Mouse (Mus musculus) liver, embryonic 15.5 days (tissue): ENCODE data around the gene Zbtb24. TPM values are rescaled to one million over a fixed set of nuclear protein-coding genes. Genes with fewer than 3 reads are reported as not detected.

Source experiments
- ATAC-seq: fragments of 200-750 bp; cut with Nextera tagmentation; 2 replicates; pipeline ENCODE4 v1.8.0; 2017; ENCODE audit warnings: moderate number of reproducible peaks, mild to moderate bottlenecking, moderate library complexity; ENCODE audit not compliant: insufficient read depth
- H3K27ac ChIP-seq: fragments of 300-500 bp; sonication (generic); replicated peaks from 2 replicates; pipeline ENCODE4 v1.5.1; 2015; ENCODE audit warnings: mild to moderate bottlenecking, inconsistent platforms
- H3K27me3 ChIP-seq: fragments of 300-500 bp; sonication (generic); 2 replicates; pipeline ENCODE4 v1.6.1; 2015; ENCODE audit warnings: mild to moderate bottlenecking, inconsistent platforms
- H3K36me3 ChIP-seq: fragments of 300-500 bp; sonication (generic); replicated peaks from 2 replicates; pipeline ENCODE4 v1.6.1; 2015; ENCODE audit warnings: moderate library complexity, mild to moderate bottlenecking, inconsistent platforms
- H3K4me1 ChIP-seq: fragments of 300-500 bp; sonication (generic); replicated peaks from 2 replicates; pipeline ENCODE4 v1.6.1; 2015; ENCODE audit warnings: inconsistent platforms
- H3K4me2 ChIP-seq: fragments of 300-500 bp; sonication (generic); 2 replicates; pipeline ENCODE4 v1.6.1; 2015; ENCODE audit warnings: moderate library complexity, mild to moderate bottlenecking, inconsistent platforms
- H3K4me3 ChIP-seq: fragments of 300-500 bp; sonication (generic); replicated peaks from 2 replicates; pipeline ENCODE4 v1.5.1; 2015; ENCODE audit warnings: mild to moderate bottlenecking, inconsistent platforms
- H3K9ac ChIP-seq: fragments of 300-500 bp; sonication (generic); 2 replicates; pipeline ENCODE4 v1.6.1; 2015; ENCODE audit warnings: moderate library complexity, mild to moderate bottlenecking, inconsistent platforms
- H3K9me3 ChIP-seq: fragments of 300-500 bp; sonication (generic); replicated peaks from 2 replicates; pipeline ENCODE4 v1.6.1; 2016; ENCODE audit warnings: inconsistent platforms
- WGBS: fragments of 180-500 bp; shearing (Covaris S2); methylation state at CpG from one replicate; pipeline ENCODE4 v1.1.7; 2015; ENCODE audit warnings: mixed read lengths; ENCODE audit not compliant: insufficient replicate concordance; 5-methylcytosine and 5-hydroxymethylcytosine counted together
- polyA plus RNA-seq: library from polyadenylated mRNA; unstranded; fragments of >200 nt; fragmentation: Nextera tagmentation; extraction: Ambion mirVana; gene quantifications from 2 replicates; pipeline ENCODE4 v1.2.1, GENCODE M21; 2015

Zbtb24 gene
- polyA plus RNA-seq, 1 experiment from 2014 or later, result 5.1 TPM

DNA sequence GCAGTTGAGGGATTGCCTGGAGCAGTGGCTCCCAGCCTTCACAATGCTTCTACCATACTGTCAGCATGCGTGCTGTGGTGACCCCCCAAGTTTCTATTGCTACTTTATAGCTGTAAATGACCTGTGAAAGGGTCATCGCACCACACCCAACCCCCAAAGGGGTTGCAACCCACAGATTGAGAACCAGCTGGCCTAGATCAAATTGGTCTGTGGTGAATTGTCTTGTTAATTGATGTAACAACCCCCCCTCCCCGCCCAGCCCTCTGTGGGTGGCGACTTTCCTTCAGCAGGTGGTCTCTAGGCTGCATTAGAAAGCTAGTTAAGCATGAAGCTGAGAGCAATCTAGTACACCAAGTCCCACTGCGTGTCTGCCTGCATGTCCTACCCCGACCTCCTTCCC is 17.1 kb downstream of the Zbtb24 start:
- Histone ChIP-seq H3K36me3 (peaks cover 23% of the 10 kb centered on the region), H3K9ac (no peak overlapping the region), H3K27ac (no peak overlapping the region), H3K9me3 (no peaks in the 10 kb centered on the region), H3K4me3 (no peak overlapping the region), H3K4me2 (no peak overlapping the region), H3K27me3 (no peaks in the 10 kb centered on the region), H3K4me1 (0 out of 2 replicates have a peak, but pooled peaks cover 4% of the 10 kb centered on the region)
- WGBS, result 68% methylated on average over 6 of the region's 6 CpGs
- no peak for ATAC-seq

GRCm38 (mm10) chr10:41470693-41471092 is 20.5 kb downstream of the Zbtb24 start:
- no peak overlapping the region for H3K4me3 ChIP-seq
- no peak overlapping the region for H3K27ac ChIP-seq
- no peak overlapping the region for H3K4me2 ChIP-seq
- H3K9me3 ChIP-seq, result no peaks in the 10 kb centered on the region
- H3K4me1 ChIP-seq, result peaks cover 32% of the 10 kb centered on the region
- WGBS, result 63% methylated on average over 3 of the region's 3 CpGs
- 0 out of 2 replicates have a peak, but pooled peaks cover 5% of the 10 kb centered on the region for H3K36me3 ChIP-seq
- H3K9ac ChIP-seq, result no peak overlapping the region
- H3K27me3 ChIP-seq, result no peaks in the 10 kb centered on the region; the same call in 1 of the 2 replicates
- no peak for ATAC-seq

DNA sequence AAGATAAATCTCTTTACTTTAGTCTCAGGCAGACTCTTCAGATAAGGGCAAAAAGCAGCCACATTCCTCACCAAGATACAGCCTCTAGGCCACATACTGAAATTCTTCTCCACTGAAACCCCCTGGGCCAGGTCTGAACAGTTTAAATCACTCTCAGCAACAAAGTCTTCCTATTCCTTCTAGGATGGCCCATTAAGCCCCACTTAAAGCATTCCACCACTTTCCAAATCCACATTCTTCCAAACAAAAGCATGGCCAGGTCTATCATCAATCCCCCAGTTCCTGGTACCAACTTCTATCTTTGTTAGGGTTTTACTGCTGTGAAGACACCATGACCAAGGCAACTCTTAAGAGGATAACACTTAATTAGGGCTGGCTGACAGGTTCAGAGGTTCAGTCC is 22.4 kb downstream of the Zbtb24 start:
- H3K36me3 ChIP-seq, result no peaks in the 10 kb centered on the region
- no peak overlapping the region for H3K27ac ChIP-seq
- peaks cover 18% of the 10 kb centered on the region for H3K27me3 ChIP-seq
- H3K9me3 ChIP-seq, result no peaks in the 10 kb centered on the region
- no peak overlapping the region for H3K4me3 ChIP-seq
- peaks cover 50% of the 10 kb centered on the region for H3K4me1 ChIP-seq
- no peak overlapping the region for H3K9ac ChIP-seq
- no peak for ATAC-seq
- no peak overlapping the region for H3K4me2 ChIP-seq

GRCm38 (mm10) chr10:41472962-41473481 is 22.8 kb downstream of the Zbtb24 start:
- H3K4me2 ChIP-seq, result no peak overlapping the region
- H3K4me1 ChIP-seq, result peaks cover 55% of the 10 kb centered on the region
- WGBS, result 47% methylated on average over 5 of the region's 5 CpGs
- peaks cover 21% of the 10 kb centered on the region for H3K27me3 ChIP-seq
- no peak overlapping the region for H3K27ac ChIP-seq
- no peaks in the 10 kb centered on the region for H3K36me3 ChIP-seq
- no peak overlapping the region for H3K9ac ChIP-seq
- no peak overlapping the region for H3K4me3 ChIP-seq
- no peak for ATAC-seq
- no peaks in the 10 kb centered on the region for H3K9me3 ChIP-seq

DNA sequence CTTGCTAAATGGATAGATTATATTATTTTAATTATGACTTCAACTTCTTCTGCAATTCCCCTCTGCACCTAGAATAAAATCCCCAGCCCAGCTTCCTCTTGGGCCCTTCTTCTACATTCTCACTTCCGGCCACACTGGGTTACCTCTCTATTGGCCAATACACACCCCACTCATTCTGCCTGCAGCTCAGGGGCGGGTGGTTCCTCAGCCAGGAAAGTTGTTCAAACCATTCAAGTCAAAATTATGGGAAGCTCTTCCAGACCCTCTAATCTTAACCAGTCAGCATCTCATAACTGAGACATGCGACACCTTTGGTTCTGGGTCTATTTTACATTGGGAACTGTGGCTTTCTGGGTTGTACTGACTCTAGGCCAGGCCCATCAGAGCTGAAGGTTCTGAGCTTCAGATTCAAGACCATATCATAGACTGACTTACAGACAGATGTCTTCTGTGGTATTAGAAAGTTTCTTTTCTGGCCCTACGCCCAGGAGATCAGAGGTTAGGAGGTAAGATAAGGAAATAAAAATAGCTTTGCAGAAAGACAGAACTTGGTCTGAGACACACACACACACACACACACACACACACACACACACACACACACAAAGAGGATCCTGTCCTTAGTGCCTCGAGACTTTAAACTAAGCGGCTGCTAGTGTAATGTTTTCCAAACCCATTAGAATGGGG is 23.7 kb downstream of the Zbtb24 start:
- WGBS, result 19% methylated on average over 6 of the region's 6 CpGs
- Histone ChIP-seq H3K27ac (no peak overlapping the region), H3K9ac (no peak overlapping the region), H3K4me2 (no peak overlapping the region), H3K4me3 (no peak overlapping the region), H3K36me3 (no peaks in the 10 kb centered on the region), H3K9me3 (no peaks in the 10 kb centered on the region), H3K4me1 (peaks cover 56% of the 10 kb centered on the region), H3K27me3 (peaks cover 29% of the 10 kb centered on the region)
- ATAC-seq, result peak; percentile 29; the same call in 1 of the 2 replicates

DNA sequence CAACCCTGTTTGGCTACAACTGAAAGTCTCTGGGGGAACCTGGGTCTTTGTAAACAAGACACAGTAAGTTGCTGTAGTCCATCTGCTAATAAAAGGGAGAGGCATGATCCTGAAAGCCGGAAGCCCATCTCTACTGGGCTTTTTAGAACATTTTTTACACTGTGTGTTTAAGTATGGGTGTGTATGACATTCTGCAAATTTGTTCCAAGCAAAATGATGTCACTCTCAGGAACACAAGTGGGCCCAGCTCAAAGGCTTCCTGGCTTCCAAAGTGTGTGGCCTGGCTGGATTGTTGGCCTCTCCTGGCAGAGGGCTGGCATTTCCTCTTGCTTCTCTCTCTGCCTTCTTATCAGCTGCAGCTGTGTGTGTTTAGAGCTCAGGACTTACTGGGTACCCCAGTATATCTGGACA is 24.8 kb downstream of the Zbtb24 start:
- H3K9me3 ChIP-seq, result no peaks in the 10 kb centered on the region
- H3K27ac ChIP-seq, result peak overlapping the region; percentile 24; the same call in 1 of the 2 replicates
- peaks cover 35% of the 10 kb centered on the region for H3K27me3 ChIP-seq
- no peaks in the 10 kb centered on the region for H3K36me3 ChIP-seq
- peaks cover 56% of the 10 kb centered on the region for H3K4me1 ChIP-seq
- peak overlapping the region; percentile 15; the same call in 1 of the 2 replicates for H3K4me2 ChIP-seq
- no peak for ATAC-seq
- no peak overlapping the region for H3K4me3 ChIP-seq
- WGBS, result 60% methylated on average over 1 of the region's 1 CpGs
- no peak overlapping the region for H3K9ac ChIP-seq

DNA sequence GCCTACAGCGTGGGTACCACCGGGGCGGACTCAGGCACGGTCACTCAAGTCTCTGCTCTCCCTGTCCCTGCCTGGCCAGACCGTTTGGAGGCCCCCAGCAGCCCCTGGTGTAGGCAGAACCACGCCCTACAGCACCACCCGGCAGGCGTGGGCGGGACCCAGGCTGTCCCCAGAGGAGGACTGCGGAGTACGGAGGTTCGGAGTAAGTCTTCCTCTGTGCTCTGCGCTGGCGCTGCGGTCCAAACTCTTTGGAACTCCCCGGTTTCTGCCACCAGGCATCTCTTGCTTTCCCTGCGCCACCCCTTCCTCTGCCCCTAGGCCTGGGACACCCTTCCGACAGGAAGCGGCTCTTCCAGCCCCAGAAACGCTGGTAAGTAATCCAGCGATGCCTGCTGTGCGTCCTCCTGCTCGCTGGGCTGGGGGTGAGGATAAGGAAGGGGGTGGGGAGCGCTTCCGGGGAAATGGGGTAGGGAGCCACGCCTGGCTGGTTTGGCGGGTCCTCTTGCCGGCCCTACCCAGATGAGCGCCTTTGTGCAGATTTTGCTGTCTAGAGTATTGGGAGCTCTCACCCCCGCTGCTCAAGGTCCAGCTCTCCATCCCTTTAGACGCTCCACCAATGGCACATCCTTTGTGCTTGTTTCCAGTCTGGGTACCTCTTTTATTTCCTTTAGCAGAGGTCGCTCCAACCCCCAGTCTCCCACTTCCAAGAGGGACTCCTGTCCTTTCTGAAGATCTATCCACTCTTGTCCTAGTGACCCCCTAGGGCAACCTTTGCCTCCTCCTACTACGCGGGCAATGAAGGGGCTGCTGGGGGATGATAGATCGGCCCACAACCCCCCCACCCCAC is 26.2 kb downstream of the Zbtb24 start, which contains the start of gene Mical1:
Mical1 (plus strand) TSS at position 144 of the 847 bp plus-strand sequence.
- ATAC-seq, result peak; percentile 61
- 0% methylated on average over 35 of the region's 35 CpGs for WGBS
- peaks cover 65% of the 10 kb centered on the region for H3K4me1 ChIP-seq

DNA sequence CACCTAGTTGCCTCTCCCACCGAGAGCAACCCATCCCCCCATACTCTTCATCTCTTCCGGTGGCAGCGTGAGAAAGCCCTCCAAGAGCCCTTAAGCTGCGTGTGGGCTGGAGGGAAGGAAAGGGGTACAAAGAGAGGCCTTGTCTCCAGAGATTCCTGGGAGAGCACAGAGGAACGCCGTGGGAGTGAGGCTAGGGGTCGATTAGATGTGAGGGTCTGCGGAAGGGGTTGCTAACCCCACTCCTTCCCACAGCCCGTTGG is 26.8 kb downstream of the Zbtb24 start:
- peaks cover 68% of the 10 kb centered on the region for H3K4me1 ChIP-seq
- H3K27me3 ChIP-seq, result peaks cover 39% of the 10 kb centered on the region
- ATAC-seq, result no peak
- peak overlapping the region; percentile 55 for H3K9ac ChIP-seq
- peak overlapping the region; percentile 57 for H3K27ac ChIP-seq
- H3K9me3 ChIP-seq, result no peaks in the 10 kb centered on the region
- H3K36me3 ChIP-seq, result no peaks in the 10 kb centered on the region
- peak overlapping the region; percentile 92 for H3K4me2 ChIP-seq
- H3K4me3 ChIP-seq, result peak overlapping the region; percentile 61
- WGBS, result under 1% methylated on average over 9 of the region's 9 CpGs

More for the DNA sequence above, 26.2 kb downstream of the Zbtb24 start, which contains the start of gene Mical1:
- Histone ChIP-seq H3K4me2 (peak within 1 kb of the TSS; percentile 92), H3K9me3 (no peaks in the 10 kb centered on the region), H3K36me3 (no peaks in the 10 kb centered on the region), H3K27me3 (peaks cover 37% of the 10 kb centered on the region), H3K27ac (peak within 1 kb of the TSS; percentile 57), H3K4me3 (peak within 1 kb of the TSS; percentile 61), H3K9ac (peak within 1 kb of the TSS; percentile 55)

GRCm38 (mm10) chr10:41477278-41478181 is 27.3 kb downstream of the Zbtb24 start:
- Histone ChIP-seq H3K4me2 (peak overlapping the region; percentile 92), H3K9ac (peak overlapping the region; percentile 55; the same call in 1 of the 2 replicates), H3K4me3 (peak overlapping the region; percentile 61), H3K36me3 (no peaks in the 10 kb centered on the region), H3K27ac (peak overlapping the region; percentile 57; the same call in 1 of the 2 replicates), H3K27me3 (peaks cover 41% of the 10 kb centered on the region), H3K4me1 (peaks cover 65% of the 10 kb centered on the region), H3K9me3 (no peaks in the 10 kb centered on the region)
- 4% methylated on average over 20 of the region's 20 CpGs for WGBS
- peak; percentile 38 for ATAC-seq

GRCm38 (mm10) chr10:41479961-41480360 is 29.8 kb downstream of the Zbtb24 start:
- no peak for ATAC-seq
- Histone ChIP-seq H3K36me3 (0 out of 2 replicates have a peak, but pooled peaks cover 3% of the 10 kb centered on the region), H3K9ac (no peak overlapping the region), H3K4me1 (peaks cover 44% of the 10 kb centered on the region), H3K27ac (no peak overlapping the region), H3K4me3 (no peak overlapping the region), H3K4me2 (no peak overlapping the region), H3K27me3 (peaks cover 41% of the 10 kb centered on the region), H3K9me3 (no peaks in the 10 kb centered on the region)
- WGBS, result 76% methylated on average over 3 of the region's 3 CpGs
